Mouse (Mus musculus): ENCODE results near the gene Scap.
A peak's percentile ranks its signal among the peaks of the same experiment; 100 is the strongest.
"Not testable (repeated sequence)": the region's sequence is repeated elsewhere in the genome, so short reads cannot be mapped to it uniquely, and the experiment has no call there.

The Scap gene

GRCm38 (mm10) chr9:110333896-110334259, 790 bp downstream of the Scap start:
- no peak for DNase-seq

GRCm38 (mm10) chr9:110334849-110335248, 1.8 kb downstream of the Scap start:
- no peak for DNase-seq

DNA sequence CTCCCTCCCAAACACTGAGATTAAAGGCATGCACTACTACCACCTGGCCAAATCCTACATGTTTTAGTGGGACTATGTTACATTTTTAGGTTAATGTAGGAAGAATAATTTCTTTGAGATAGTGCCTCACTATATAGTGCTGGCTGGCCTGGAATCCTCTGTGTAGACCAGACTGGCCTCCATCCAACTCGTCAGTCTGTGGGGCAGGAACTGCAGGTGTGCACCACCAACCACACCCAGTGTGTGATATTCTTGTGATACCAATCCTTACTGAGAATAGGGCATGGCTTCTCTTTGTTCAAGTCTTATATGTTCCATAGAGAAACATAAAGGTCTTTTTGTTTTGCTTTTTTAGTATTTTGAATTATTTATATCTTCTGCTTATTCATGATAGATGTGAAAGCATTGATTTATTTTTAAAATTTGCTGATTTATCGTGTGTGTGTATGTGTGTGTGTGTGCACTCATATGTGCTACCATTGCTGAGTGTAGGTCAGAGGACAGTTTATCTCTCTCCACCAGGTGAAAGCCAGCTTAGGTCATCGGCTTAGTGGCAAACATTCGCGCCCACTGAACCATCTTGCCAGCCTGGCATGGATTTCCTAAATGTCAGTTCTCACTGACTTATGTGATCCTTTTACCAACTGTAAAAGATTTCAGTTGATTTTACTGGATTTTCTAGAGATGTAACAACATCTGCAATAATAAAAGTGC, 7.1 kb downstream of the Scap start:
- no peak for DNase-seq

- no peak for DNase-seq
Measured at GRCm38 (mm10) chr9:110342008-110342407, 8.9 kb downstream of the Scap start.

DNA sequence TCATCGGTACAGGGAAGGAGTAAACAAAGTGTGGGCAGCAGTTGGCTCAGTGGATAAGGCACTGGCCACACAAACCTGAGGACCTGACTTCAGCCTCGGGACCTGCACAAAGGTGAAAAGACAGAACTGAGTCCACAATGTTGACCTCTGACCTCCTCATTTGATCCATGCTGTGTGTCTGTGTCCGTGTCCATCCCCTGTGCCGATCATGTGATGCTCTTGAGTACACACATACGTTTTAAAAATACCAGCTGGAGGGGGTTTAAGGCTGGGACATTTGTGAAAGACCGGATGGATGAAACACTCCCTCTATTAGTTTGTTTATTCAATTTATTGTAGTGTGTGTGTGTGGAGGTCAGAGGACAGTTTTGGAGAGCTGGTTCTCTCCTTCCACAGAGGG, 10.7 kb downstream of the Scap start:
- DNase-seq: peak; percentile 41

DNA sequence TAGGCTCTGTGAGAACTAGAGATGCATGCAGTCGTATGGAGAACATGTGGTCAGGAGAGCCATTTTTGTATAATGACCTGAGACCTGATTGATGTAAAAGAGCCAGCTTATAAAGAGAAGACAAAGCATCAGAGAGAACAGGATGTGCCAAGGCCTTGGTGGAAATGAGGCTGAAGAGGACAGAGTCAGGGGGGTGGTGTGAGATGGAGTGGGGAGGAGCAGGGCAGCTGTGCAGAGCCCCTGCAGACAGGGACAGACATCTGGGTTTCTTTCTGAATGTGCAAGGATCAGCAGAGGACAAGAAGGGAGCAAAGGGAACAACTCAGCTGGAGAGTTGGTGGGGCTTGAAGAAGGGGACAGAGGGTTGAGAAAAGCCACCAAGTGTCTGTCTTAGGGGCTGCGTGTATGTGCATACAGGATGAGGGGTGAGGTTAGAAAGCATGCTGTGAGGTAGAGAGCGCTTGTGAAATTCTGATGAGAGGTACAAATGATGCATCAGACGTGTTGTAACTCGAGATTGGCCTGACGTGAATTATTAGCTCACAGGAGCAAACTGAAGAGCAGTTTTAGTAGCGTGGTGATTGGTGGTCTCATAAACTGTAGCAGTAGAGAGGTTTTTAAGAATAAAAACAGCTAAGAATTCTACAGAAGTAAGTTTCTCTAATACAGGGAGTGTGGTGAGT, 12.1 kb downstream of the Scap start:
- DNase-seq: no peak

DNA sequence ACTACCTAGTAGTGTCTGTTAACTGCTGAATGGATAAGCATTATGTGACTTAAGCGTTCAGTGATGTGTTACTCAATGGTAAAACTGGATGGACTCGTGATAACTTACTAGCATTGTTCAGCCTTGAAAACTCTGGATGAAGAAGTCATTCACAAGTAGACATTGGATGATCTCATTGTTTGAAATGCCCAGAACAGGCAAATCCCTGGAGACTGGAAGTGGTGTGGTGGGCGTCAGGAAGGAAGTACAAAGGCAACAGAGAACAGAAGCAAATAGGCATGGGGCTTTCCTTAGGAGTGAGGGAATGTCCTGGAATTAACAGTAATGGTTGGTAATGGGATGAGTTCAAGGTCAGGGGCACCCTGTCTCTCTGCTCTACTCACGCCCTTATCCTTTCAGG, 15.8 kb downstream of the Scap start:
- DNase-seq: no peak

- no peak for DNase-seq
Measured at GRCm38 (mm10) chr9:110350188-110350587, 17.1 kb downstream of the Scap start.

DNA sequence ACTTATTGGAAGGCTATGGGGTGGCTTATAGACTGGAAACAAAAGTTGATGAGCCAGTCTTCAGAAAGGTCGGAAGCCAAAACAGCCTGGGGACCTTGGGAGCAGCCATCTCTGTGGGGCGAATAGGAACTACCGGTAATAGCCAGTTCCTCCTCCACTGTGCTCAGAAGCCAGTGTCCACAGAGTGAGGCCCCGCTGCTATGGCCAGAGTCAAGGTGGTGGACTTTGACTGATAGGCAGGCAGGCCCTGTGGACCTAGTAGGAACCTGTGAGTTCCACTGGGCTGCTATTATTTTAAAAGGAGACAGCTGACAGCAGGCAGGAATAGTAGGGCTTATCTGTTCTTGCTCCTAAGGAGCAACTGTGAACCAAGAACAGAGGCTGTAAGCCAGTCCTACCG, 17.5 kb downstream of the Scap start:
- peak; percentile 69 for DNase-seq

DNA sequence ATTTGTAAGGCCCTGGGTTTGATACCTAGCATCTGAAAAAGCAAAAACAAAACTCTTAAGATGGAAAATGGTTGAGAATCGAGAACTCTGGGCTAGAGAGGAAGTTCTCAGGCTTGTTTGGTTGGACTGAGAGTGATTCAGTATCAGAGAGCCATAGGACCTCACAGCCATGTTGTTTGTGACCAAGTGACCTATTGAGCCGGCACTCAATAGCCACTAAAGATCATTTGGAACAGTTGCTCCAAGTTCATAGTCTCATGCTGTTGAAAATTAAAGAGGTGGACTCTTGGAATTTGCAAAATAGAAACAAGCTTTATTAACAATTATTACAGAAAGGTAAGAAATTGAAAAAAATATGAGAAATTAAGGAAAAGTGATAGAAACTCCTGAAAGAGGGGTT, 18.3 kb downstream of the Scap start:
- no peak for DNase-seq

GRCm38 (mm10) chr9:110351932-110352632, 19.0 kb downstream of the Scap start:
- no peak for DNase-seq

DNA sequence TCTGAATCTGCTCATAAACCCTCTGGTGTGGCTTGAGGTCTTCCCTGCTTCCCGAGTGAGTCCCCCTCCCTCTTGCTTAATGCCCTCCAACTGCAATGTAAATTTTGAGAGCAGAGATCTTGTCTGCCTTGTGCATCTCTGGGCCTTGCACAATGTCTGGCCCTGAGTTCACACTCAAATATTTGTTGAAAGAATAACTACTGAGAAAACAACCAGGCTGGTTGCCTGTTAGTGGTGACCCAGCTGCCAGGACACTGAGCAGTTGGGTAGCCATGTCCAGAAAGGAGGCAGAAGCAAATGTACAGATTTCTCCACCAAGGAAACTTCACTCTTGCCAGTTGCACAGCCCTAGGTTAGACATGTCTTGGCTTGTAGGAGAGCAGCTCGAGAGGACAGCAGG, 25.3 kb downstream of the Scap start:
- DNase-seq: no peak

DNA sequence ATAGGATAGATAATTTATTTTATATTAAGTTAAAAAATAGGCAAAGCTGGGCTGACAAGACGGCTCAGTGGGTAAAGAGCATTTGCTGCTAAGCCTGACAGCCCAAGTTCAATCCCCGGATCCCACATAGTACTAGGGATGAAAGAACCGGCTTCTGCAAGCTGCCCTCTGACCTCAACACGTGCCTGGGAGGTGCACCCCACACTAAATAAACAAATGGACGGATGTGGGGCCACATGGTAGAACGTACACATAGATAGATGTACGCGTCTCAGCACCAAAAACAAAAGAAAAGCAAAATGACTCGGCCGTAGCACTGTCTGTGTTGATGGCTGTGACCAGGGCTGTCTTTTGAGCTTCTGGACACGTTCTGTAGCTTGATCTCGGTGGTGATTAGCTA, 28.2 kb downstream of the Scap start:
- no peak for DNase-seq

DNA sequence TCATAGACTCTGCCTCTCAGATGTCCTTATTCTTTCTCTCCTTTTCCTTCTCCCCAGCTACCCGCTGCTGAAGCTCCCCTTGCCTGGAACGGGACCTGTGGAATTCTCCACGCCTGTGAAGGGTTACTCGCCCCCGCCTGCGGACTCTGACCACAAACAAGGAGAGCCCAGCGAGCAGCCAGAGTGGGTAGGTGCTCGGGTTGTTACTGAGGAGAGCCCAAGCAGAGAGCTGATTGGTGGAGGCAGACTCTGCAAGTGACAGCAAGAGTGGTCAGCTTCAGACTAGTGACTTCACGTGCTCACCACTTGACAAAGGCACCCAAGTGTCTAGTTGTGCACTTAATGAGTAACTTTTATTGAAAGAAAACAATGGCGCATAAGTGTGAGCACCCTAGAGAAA, 29.2 kb downstream of the Scap start:
- DNase-seq: peak; percentile 24

GRCm38 (mm10) chr9:110366746-110367145, 33.7 kb downstream of the Scap start:
- DNase-seq: peak; percentile 23

GRCm38 (mm10) chr9:110369860-110370259, 36.8 kb downstream of the Scap start:
- DNase-seq: no peak

DNA sequence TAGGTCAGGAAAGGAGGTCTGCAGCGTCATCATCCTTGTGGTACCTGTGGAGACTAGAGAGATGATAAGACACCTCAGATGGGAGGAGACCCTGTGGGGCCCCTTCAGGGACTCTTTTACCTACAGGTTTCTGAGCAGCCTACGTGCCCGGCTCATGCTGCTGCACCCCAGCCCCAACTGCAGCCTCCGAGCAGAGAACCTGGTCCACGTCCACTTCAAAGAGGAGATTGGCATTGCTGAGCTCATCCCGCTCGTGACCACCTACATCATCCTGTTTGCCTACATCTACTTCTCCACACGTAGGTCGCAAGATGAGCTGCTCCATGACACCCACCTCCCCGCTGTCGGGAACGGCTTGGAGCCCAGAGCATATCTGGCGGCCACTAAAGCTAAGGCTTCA, 40.8 kb downstream of the Scap start:
- no peak for DNase-seq

DNA sequence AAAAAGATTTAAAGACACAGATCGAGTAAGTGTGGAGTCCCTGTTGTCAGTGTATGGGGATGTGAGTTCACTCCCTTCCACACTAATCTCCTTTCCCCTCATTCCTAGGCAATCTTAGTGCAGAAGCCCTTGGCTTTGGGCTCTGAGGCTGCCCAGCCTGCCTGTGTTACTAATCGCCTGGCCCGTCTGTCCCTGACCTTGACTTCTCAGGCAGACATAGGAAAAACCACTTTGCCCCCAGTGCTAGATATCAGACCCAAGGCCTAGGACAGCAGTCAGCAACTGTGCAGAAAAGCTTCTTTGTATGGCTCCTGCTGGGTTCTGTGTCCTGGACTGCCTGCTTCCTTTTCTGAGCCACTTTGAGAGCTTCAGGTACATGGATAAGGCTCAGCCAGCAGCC, 42.6 kb downstream of the Scap start:
- DNase-seq: no peak

DNA sequence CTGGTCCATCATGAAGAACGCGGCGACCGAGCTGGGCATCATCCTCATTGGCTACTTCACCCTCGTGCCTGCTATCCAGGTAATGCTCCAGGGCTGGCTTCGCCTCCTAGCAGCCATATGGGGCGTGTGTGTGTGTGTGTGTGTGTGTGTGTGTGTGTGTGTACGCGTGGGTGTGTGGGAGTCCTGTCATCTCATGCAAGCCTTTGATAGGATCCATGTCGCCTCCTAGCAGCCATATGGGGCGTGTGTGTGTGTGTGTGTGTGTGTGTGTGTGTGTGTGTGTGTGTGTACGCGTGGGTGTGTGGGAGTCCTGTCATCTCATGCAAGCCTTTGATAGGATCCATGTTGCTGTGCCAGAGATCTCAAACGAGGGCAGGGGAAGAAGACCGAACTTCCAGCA, 44.6 kb downstream of the Scap start:
- DNase-seq: not testable (repeated sequence)

GRCm38 (mm10) chr9:110379361-110379760, 46.3 kb downstream of the Scap start:
- DNase-seq: no peak

DNA sequence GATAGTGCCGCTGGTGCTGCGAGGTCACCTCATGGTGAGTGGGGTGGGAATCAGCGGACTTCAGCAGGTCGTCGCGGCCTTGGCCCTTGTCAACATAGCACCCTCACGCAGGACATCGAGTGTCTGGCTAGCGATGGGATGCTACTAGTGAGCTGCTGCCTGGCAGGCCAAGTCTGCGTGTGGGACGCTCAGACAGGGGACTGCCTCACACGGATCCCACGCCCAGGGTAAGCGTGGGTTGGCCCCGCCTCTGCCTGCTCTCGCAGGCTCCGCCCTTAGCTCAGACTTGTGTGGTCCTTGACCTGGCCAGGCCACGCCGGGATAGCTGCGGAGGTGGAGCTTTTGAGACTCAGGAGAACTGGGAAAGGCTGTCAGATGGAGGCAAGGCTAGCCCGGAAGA, 47.6 kb downstream of the Scap start:
- DNase-seq: no peak

DNA sequence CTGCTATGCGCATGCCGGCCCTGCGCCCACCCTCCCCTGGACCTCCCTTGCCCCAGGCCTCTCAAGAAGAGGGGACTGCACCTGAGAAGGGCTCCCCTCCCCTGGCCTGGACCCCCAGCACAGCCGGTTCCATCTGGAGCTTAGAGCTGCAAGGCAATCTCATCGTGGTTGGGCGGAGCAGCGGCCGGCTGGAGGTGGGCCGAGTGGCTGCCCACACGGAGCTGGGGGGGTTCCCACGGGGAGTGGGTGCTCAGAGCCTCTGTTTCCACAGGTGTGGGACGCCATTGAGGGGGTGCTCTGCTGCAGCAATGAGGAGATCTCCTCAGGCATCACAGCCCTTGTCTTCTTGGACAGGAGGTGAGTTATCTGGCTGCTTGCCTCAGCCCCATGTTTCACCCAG, 48.2 kb downstream of the Scap start:
- no peak for DNase-seq

GRCm38 (mm10) chr9:110384369-110384929, 51.4 kb downstream of the Scap start:
- DNase-seq: no peak

- no peak for DNase-seq
Measured at GRCm38 (mm10) chr9:110388011-110388410, 54.9 kb downstream of the Scap start.

Data from kidney, adult 9 months (tissue).